Mouse (Mus musculus): ENCODE data around the gene Cstad.

DNA sequence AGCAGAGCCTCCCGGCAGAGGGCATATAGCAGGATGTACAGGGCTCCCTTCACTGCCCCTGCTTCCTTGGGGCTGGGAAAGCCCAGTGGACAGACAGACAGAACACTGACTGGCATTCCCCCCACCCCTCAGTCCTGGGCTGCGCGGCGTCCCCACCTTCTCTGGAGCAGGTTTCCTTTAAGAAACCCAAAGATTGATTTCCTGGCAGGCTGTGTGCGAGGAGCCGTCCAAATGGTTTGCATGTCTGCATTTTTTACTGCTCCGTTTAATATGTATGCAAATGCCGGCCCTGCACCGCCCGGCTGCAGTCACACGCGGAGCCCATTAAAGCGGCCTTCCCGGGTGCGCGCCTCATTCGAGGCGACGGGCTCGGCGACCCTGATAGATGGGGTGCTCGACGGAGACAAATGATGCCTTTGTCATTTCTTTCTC, 11.8 kb downstream of the Cstad start:
- no peak for TF ChIP-seq POLR2A (IDR thresholded peaks at IDR 0.05; ENCODE audit: insufficient read depth, low read length)
- TF ChIP-seq CTCF (IDR thresholded peaks at IDR 0.05; ENCODE audit: low read depth, low read length), result no peak

All from ES-Bruce4 (cell line).